ENCODE assay signal across 10 mouse cellular contexts in the genomic region with DNA sequence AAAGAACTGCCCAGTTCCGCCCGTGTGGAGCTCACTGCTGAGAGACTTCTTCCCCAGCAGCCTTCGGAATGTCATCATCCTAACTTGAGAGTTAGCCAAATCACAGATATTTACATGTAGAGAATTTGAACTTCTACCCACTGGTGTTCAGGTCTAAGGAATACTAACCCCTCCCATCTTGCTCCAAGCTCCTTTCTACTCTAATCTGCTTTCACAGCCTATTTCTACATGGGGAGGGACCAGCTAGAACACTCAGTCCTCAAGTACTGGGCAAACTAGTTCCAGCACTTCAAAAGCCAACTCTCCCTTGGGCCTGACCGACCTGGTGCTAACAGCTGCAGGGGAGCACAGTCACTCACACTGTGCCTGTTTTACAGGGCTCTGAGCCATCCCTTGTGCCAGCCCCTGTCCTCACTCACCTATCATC. TPM values are rescaled to one million over a fixed set of nuclear protein-coding genes. Genes with fewer than 3 reads are reported as not detected.
DNase-seq lines count a peak whose midpoint lies in the region; ATAC-seq and TF ChIP-seq lines count a peak whose summit lies in the region.
"Had no signal": no experiment of that assay in that cellular context is flagged by ENCODE, and none has a peak within 500 bp of the region (broad histone marks: within the 10 kb centered on the region; RNA-seq: fewer than 3 reads in every experiment).

No protein-coding gene starts in this region.

- no peak overlapping the region for H3K9ac ChIP-seq in hindbrain, embryonic 14.5 days
- H3K9ac ChIP-seq: heart, embryonic 13.5 days; liver, embryonic 13.5 days had no signal

- no peak overlapping the region for H3K4me3 ChIP-seq in layer of hippocampus, adult 2 months
- no peak overlapping the region for H3K4me3 ChIP-seq in hindbrain, embryonic 14.5 days (replicated peaks; ENCODE audit: low read length)
- H3K4me3 ChIP-seq: heart, embryonic 13.5 days; liver, embryonic 13.5 days had no signal

- ATAC-seq in hindbrain, embryonic 14.5 days (ENCODE audit: low FRiP score) = no peak

- no peak for TF ChIP-seq CTCF in layer of hippocampus, adult 2 months (conservative IDR thresholded peaks at IDR 0.05)

- H3K27me3 ChIP-seq in hindbrain, embryonic 14.5 days (ENCODE audit: control insufficient read depth, insufficient read depth, low read length) = no peaks in the 10 kb centered on the region
- H3K27me3 ChIP-seq: heart, embryonic 13.5 days; liver, embryonic 13.5 days had no signal

- no peak for DNase-seq in layer of hippocampus, adult 2 months (ENCODE audit: low spot score in 2 of 2)
- no peak for DNase-seq in layer of hippocampus, adult 9-11 months
- DNase-seq in fat pad, adult 2 months (ENCODE audit: extremely low read depth, low read depth, low spot score) = peak; percentile 100
- DNase-seq in hindbrain, embryonic 14.5 days (ENCODE audit: low spot score) = no peak
- DNase-seq in lung, postnatal 14 days = peak; percentile 51
- DNase-seq in retina, postnatal 1 day = no peak
- DNase-seq in MN1 (ENCODE audit: low spot score) = no peak
- no peak for DNase-seq in right cerebral cortex, postnatal 4 days
- DNase-seq: liver, embryonic 13.5 days had no signal

- no peaks in the 10 kb centered on the region for H3K9me3 ChIP-seq in hindbrain, embryonic 14.5 days (ENCODE audit: control insufficient read depth, low read length)
- H3K9me3 ChIP-seq: heart, embryonic 13.5 days; liver, embryonic 13.5 days had no signal

- H3K27ac ChIP-seq in layer of hippocampus, adult 2 months = peak overlapping the region; percentile 43
- 0 out of 2 replicates have a peak overlapping the region, but pooled peaks have one; percentile 17 for H3K27ac ChIP-seq in hindbrain, embryonic 14.5 days
- H3K27ac ChIP-seq: heart, embryonic 13.5 days; liver, embryonic 13.5 days had no signal

- no peaks in the 10 kb centered on the region for H3K36me3 ChIP-seq in hindbrain, embryonic 14.5 days (replicated peaks; ENCODE audit: control insufficient read depth, insufficient read depth)
- H3K36me3 ChIP-seq: heart, embryonic 13.5 days; liver, embryonic 13.5 days had no signal

- WGBS in hindbrain, embryonic 14.5 days = 51% methylated on average over 4 of the region's 4 CpGs

- H3K4me1 ChIP-seq in hindbrain, embryonic 14.5 days (replicated peaks; ENCODE audit: control insufficient read depth, insufficient read depth, low read length) = peaks cover 31% of the 10 kb centered on the region

- no peak overlapping the region for H3K4me2 ChIP-seq in hindbrain, embryonic 14.5 days (replicated peaks)
- H3K4me2 ChIP-seq: heart, embryonic 13.5 days; liver, embryonic 13.5 days had no signal

RNA-seq across cellular contexts. Expression of gene Ldlrad3, which starts 44.0 kb away (rescaled TPM):
- 10 to 100 TPM in 1 of 2 experiments, 1 to 10 TPM in 1; 9.3 to 11.2 TPM for total RNA-seq in layer of hippocampus, adult 2 months (2021)
- polyA plus RNA-seq in hindbrain, embryonic 14.5 days (2014; fragmentation: Nextera tagmentation; extraction: Ambion mirVana) = 28.4 and 29.4 TPM in 2 replicates

Comparison
In these comparisons a context has a peak if more than half of its experiments do, and no peak if none do; other contexts are left out.
1. DNase-seq: peak in fat pad, adult 2 months (single experiment) and lung, postnatal 14 days (single experiment); none in layer of hippocampus, adult 2 months (0 of 2), layer of hippocampus, adult 9-11 months (single experiment), hindbrain, embryonic 14.5 days (single experiment), retina, postnatal 1 day (single experiment), MN1 (single experiment) and right cerebral cortex, postnatal 4 days (single experiment).